27 mouse cellular contexts compared by ENCODE assay signal in genomic region chr5:47921731-47922130, GRCm38 (mm10).
"Had no signal": no experiment of that assay in that cellular context is flagged by ENCODE, and none has a peak within 500 bp of the region (broad histone marks: within the 10 kb centered on the region; RNA-seq: fewer than 3 reads in every experiment).

No protein-coding gene starts in this region.

- H3K9ac ChIP-seq: heart, embryonic 12.5 days; hindbrain, embryonic 12.5 days; hindbrain, embryonic 14.5 days; intestine, embryonic 15.5 days; limb, embryonic 13.5 days; limb, embryonic 15.5 days; liver, embryonic 13.5 days; liver, embryonic 15.5 days had no signal

- H3K4me2 ChIP-seq: heart, embryonic 12.5 days; hindbrain, embryonic 12.5 days; hindbrain, embryonic 14.5 days; intestine, embryonic 15.5 days; limb, embryonic 13.5 days; limb, embryonic 15.5 days; liver, embryonic 13.5 days; liver, embryonic 15.5 days had no signal

- H3K27ac ChIP-seq: gastrocnemius, adult 2 months; heart, embryonic 10.5 days; hindbrain, embryonic 10.5 days; hindbrain, embryonic 12.5 days; hindbrain, embryonic 14.5 days; intestine, embryonic 15.5 days; limb, embryonic 13.5 days; limb, embryonic 15.5 days; liver, embryonic 13.5 days; liver, embryonic 15.5 days had no signal

- H3K9me3 ChIP-seq: heart, embryonic 10.5 days; heart, embryonic 12.5 days; hindbrain, embryonic 10.5 days; hindbrain, embryonic 12.5 days; intestine, embryonic 15.5 days; limb, embryonic 13.5 days; limb, embryonic 15.5 days; liver, embryonic 13.5 days; liver, embryonic 15.5 days had no signal

- H3K4me3 ChIP-seq: gastrocnemius, adult 2 months; heart, embryonic 10.5 days; heart, embryonic 12.5 days; hindbrain, embryonic 10.5 days; hindbrain, embryonic 12.5 days; intestine, embryonic 15.5 days; limb, embryonic 13.5 days; limb, embryonic 15.5 days; liver, embryonic 13.5 days; liver, embryonic 15.5 days had no signal

- H3K27me3 ChIP-seq: heart, embryonic 12.5 days; hindbrain, embryonic 12.5 days; intestine, embryonic 15.5 days; limb, embryonic 13.5 days; limb, embryonic 15.5 days; liver, embryonic 13.5 days; liver, embryonic 15.5 days had no signal

- ATAC-seq: hindbrain, embryonic 16.5 days; inflammation-experienced regulatory T-cells, adult 6 months; intestine, embryonic 15.5 days; intestine, postnatal 0 days had no signal

- DNase-seq: gastrocnemius, adult 2 months; gastrocnemius, postnatal 10 days; gastrocnemius, postnatal 25 days; heart, adult 18-20 months; heart, postnatal 10 days; heart, postnatal 4 days; kidney, adult 18-20 months; kidney, adult 8-10 months; kidney, postnatal 10 days; kidney, postnatal 25 days; kidney, postnatal 4 days; layer of hippocampus, adult 9-11 months; layer of hippocampus, postnatal 36 days; left cerebral cortex, postnatal 4 days; liver, embryonic 13.5 days had no signal

- H3K36me3 ChIP-seq: heart, embryonic 10.5 days; heart, embryonic 12.5 days; hindbrain, embryonic 10.5 days; hindbrain, embryonic 12.5 days; intestine, embryonic 15.5 days; limb, embryonic 13.5 days; limb, embryonic 15.5 days; liver, embryonic 13.5 days; liver, embryonic 15.5 days had no signal

- H3K4me1 ChIP-seq: heart, embryonic 10.5 days; heart, embryonic 12.5 days; hindbrain, embryonic 10.5 days; hindbrain, embryonic 12.5 days; intestine, embryonic 15.5 days; limb, embryonic 13.5 days; limb, embryonic 15.5 days; liver, embryonic 13.5 days; liver, embryonic 15.5 days had no signal
